Mouse (Mus musculus): Measurements from ENCODE around the gene Camkmt.

Camkmt gene

DNA sequence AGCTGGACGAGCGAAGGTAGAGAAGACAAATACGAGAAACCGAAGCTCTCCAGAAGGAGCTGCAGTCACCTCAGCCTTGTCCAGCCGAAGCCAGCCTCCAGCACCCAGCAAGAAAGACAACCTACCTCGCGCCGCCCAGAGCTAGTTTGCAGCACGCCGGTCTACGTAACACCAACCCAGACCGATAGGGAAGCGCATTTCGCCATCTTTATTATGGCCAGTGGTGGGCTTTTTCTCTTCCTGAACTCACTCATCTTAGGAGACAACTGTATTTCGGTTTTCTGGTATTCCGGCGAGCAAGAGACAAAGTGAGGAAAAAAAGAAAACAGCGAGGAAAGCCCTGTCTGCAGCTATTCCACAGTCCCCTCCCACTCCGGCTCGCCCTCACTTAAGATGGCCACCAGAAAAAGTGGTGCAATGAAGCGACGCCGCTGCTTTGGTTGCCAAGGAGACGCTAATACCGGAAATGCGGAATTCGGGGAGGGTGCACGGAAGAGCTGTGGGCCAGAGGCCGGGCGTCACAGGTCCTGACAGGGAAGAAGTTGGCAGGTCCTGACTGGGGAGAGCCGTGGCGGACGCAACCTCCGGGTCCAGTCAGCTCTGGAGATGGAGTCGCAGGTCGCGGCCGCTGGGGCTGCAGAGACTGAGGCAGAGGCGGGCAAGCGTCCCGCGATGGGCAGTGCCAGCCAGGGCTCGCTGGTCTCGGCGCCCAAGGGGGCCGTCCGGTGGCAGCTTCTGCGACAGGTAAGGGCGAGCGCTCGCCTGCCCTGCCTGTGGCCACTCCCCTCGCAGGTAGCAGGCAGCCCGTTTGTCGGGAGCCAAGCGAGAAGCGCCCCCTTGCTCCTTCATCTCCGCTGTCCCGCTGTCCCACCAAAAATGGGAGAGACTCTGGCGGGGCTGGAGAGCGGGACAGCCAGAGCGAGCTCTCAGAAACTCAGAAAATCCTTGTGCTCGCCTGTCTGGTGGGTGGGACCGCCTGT, at the start of gene Camkmt, which contains the start of gene Prepl:
TSS of gene Camkmt (plus strand) at position 433 of the 980 bp plus-strand sequence.
TSS of gene Prepl (minus strand) at position 122 of the 980 bp plus-strand sequence.
- DNase-seq (ENCODE audit: low read depth): peak; percentile 96

DNA sequence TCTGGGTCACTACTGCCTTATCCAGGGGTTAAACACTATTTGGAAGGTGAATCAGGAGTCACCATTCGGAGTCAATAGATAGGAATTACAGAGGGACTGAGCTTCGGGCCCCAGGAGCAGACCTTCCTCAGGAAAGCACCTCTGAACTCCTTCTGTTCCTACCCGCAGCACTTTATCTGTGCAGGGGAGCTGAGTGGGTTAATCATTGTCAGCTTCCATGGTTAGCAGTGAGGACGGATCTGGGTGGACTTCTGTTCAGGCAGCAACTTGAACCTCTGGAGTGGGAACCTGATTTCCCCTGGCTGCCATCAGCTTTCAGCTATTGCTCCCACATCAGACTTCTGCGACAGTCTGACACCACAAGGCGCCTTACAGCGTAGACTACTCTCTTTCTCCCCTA, 49.4 kb upstream of the Camkmt start:
- no peak for DNase-seq (ENCODE audit: low read depth)

DNA sequence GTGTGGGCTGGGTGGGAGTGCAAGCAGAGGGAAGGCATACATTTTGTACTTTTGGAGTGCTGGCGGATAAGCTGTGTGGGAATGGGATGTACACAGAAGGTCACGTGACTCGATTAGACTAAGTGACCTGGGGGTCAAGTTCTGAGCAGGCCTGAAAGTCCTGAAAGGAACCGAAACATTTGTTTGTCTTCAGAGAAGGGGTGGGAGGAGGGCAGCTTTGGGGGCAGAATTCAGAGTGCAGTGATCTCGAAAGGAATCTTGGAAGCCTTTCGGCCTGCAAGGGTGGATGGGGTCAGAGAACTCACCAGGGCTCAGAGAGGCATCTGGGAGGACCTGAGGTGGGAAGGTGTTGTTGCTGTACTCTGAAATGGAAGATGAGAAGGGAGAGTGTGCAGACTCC, 47.9 kb upstream of the Camkmt start:
- DNase-seq (ENCODE audit: low read depth): no peak

DNA sequence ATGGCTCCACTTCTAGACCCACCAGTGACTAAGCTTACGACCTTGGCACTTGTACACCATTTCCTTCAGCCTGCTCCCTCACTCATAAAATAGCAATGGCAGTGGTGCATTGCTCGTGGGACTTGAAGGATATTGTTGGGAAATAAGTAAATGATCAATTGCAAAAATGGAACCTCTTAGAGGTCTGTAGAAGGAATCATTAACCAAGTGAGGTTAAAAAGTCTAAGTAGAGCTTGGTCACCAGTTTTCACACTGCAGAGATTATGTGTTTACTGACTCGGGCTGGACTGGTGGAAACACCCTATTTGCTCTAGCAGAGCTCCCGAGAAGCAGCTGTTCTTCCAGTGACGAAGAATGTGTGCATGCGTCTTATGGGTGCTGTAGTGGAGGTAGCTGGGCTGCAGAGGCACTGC, 46.9 kb upstream of the Camkmt start:
- no peak for DNase-seq (ENCODE audit: low read depth)

DNA sequence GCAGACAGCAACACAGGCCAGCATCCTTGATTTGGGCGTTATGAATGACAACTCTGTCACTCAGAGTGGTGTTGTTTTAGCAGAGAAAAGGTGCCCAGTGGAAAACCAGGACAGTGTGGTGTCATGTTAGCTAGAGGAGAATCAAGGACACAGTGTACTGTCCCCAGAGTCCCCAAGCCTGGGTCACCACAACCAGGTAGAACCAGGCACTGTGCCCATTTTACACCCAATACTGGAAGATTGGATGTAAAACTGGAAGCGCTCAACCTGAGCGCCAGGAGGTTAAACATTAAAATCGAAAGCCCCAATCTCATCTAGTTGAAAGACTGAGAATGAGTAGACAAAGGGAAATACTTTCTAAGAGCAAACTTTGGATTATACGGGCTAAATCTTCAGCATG, 45.9 kb upstream of the Camkmt start:
- no peak for DNase-seq (ENCODE audit: low read depth)

DNA sequence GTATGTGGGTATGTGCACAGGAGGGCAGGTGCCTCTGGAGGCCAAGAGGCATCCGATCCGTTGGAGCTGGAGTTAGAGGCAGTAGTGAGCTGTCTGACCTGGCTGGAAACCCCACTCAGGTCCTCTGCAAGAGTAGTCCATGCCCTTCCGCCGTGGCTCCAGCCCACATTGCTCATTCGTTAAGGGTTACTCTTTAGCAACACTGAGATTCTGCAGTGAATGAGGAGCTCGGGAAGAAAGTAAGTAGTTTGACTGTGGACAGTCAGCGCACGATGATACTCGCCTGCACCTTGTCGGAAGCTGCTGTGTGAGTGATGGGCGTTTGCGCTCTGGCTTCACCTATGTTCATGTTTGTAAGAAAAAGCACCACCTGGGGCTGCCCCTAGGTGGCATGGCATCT, 45.2 kb upstream of the Camkmt start:
- no peak for DNase-seq (ENCODE audit: low read depth)

DNA sequence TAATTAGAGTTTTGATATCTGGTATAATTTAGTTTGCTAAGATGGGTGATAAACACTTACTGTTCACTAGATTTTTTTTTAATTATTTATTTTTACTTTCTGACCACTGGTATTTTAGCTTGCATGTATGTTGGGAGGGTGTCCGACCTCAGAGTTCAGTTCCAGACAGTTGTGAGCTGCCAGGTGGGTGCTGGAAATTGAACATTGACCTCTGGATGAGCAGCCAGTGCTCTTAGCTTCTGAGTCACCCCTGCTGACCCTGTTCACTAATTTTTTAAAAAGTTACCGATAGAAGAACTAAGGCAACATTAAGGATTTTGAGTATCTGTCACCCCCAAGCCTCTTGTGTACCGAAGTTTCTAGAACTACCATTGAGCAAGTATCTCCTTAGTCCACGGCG, 42.0 kb upstream of the Camkmt start:
- DNase-seq (ENCODE audit: low read depth): no peak

DNA sequence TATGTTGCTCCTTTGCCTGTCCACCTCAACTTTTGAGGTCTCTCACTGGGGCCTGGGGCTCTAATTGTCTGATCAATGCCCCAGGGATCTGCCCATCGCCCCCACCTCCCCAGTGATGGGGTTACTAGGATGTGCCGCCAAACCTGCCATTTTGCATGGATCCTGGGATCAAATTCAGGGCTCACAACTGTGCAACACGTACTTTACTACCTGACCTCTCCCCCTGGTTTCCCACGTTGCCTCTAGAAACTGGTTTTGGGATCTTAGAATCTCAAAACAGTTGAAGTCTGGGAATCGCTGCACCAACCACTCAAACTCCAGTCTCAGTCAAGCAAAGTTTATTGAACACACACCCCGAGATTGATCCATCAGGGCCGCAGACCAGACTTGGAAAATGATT, 32.1 kb upstream of the Camkmt start:
- no peak for DNase-seq (ENCODE audit: low read depth)

DNA sequence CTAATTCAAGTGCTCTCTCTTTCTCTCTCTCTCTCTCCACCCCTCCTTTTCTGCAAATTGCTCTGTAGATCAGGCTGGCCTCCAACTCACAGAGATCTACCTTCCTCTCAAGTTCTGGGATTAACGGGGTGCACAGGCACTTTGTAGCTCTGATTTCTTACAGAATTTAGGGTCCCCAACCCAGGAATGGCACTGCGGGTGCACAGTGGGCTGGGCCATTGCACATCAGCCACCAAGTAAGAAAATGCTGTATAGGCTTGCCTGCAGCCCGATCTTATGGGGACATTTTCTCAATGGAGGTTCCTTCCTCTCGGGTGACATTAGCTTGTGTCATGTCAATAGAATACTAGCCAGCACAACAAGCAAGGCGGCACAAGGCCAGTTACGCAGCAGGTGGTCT, 31.2 kb upstream of the Camkmt start:
- DNase-seq (ENCODE audit: low read depth): no peak

DNA sequence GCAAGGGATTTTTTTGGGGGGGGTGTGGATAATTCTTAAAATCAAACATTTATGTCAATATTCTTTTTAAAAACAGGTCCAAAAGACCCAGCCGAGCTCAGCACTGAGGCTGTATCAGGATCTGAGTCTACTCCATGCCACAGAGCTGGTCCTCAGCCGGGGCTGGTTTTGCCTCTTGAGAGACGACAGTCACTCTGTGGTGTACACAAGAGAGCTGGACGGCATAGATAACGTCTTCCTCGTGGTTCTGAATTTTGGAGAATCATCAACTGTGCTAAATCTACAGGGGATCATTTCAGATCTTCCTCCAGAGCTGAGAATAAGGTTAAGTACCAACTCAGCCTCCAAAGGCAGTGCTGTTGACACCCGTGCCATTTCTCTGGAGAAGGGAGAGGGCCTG, 26.8 kb upstream of the Camkmt start:
- DNase-seq (ENCODE audit: low read depth): peak; percentile 22

DNA sequence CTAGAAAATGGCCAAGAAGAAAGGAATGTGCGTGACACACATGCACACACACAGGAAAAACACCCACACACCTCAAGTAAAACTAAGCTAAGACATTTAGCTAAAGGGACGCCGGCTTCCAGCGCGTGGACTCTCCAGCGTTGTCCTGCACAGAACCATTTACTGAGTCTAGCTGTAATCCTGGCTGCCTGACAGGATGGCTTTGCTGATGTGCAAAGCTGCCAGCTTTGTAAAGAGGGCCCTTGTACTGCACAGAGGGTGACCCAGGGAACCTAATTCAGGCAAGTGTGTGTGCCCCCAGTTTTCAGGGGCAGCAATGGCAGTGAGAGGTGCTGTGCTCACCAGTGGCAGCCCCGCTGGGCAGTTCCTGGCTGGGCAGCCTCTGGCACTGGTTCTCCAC, 23.0 kb upstream of the Camkmt start:
- no peak for DNase-seq (ENCODE audit: low read depth)

DNA sequence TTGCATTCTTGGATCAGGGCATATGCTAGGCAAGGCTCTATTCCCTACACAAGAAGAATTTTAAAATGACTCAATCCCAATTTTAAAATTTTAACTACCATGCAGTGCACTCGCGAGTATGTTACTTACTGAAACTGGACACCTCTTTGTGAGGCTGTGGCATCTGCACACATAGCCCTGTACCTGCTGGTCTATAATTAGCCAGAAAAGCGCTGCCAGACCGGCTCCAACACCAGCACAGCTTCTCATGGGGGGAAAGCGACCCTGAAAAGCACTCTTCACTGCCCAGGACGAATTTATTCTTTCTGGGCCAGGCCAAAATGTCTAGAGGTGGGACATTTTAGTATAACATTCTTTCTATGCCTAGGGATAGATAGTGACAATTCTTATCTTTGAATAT, 19.7 kb upstream of the Camkmt start:
- no peak for DNase-seq (ENCODE audit: low read depth)

DNA sequence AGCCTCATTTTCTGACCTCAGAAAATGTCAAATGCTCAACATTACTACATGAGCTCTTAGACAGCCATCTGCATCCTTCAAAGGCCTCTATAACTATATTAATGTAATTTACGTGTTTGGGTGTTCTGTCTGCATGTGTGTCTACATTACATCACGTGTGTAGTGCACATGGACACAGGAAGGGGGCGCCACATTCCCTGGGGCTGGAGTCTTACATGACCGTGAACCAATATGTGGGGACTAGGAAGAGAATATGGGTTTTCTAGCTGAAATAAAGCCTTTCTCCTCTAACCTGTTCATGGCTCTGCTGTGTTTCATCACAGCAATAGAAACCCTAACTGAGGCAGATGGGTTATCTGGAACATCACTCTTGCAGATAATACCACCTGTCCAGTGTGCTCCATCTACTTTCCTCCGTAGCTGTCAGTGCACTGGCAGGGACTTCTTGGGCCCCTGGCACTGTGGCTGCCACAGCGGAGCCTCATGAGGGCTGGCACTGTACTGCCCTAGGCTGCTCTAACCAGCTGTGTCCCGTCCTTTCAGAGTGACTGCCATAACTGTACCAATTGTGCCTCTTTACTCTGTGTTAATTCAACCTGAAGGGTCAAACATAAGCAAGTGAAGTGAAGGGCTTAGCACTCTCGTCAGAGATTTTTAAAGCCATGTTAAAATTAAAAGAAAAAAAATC, 19.1 kb upstream of the Camkmt start:
- DNase-seq (ENCODE audit: low read depth): no peak

DNA sequence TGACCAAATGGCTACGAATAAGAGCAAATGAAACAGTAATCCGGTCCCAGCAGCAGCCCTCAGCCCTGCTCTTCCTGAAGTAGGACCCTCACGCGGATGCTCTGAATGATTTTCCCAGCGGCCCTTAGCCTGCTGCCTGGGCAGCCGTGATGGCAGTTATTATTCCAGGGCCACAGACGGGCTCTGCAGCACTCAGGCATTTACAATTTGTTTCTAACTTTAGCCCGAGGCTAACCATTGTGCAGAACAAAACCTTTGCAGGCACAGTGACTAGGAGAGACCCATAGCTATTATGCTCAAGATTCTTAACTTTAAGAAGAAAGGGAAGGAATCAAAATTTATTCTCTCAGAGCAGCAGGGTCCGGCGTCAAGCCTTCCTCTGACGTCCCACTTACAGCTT, 18.0 kb upstream of the Camkmt start:
- no peak for DNase-seq (ENCODE audit: low read depth)

DNA sequence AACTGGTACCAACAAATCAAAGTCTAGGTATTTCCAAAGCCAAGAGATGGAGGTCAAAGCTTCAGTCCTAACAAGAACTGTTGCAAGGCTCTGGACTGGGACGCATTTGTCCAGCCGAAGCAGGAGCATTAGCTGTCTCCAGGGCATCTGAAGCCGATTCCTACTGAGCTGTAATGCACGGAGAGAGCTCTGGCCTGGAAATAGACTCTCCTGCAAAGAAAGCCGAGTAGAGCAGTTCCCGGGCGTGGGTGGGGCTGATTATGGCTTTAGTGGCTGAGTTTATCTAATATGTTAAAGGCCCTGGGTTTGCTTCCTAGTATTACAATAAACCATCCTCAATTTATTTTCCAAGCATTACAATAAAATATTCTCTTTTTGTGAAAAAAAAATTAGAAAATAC, 17.1 kb upstream of the Camkmt start:
- DNase-seq (ENCODE audit: low read depth): no peak

DNA sequence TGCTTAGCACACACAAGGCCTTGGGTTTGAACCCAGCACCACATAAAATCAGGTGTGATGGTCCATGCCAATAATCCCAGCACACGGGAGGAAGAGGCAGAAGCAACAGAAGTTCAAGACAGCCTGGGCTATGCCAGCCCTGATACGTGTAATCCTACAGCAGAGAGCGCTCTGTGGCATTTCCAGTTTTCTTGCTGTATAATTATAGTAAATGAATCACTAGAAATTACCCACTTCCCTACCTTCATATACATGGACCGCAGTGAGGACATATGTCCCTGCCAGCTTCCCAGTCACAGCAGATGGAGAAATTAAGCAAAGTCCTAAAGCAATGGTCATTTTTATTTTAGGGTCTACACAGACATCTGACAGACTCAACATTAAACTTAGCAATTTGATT, 16.3 kb upstream of the Camkmt start:
- DNase-seq (ENCODE audit: low read depth): no peak

DNA sequence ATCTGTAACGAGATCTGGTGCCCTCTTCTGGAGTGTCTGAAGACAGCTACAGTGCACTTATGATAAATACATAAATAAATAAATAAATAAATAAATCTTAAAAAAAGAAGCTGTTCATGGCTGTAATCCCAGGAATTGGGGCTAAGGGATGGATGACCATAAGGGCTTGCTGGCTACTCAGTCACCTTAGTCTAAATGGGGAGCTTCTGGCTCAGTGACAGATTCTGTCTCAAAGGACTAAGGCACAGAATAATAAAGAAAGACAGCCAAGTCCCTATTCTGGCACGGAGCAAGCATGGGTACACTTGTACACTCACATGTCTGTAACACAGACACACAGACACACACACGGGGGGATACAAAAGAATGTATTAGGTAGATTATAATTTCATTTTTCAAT, 11.1 kb upstream of the Camkmt start:
- DNase-seq (ENCODE audit: low read depth): no peak

DNA sequence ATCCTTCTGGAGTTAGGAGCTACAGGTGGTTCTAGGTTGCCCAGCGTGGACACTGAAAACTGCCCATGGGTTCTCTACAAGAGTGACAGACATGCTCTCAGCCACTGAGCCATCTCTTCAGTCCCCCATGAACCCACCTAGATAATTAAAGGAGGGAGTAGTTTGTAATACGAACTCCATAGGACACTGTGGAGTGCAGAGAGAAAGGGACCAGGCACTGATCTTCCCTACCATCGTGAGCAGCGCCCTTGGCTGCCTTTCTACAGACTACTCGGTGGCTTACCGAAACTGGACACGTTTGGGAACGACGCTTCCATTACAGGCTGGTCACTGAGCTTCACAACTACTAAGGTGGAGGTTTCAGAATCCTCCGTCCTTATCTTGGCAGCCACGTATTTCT, 9.6 kb upstream of the Camkmt start:
- DNase-seq (ENCODE audit: low read depth): no peak

DNA sequence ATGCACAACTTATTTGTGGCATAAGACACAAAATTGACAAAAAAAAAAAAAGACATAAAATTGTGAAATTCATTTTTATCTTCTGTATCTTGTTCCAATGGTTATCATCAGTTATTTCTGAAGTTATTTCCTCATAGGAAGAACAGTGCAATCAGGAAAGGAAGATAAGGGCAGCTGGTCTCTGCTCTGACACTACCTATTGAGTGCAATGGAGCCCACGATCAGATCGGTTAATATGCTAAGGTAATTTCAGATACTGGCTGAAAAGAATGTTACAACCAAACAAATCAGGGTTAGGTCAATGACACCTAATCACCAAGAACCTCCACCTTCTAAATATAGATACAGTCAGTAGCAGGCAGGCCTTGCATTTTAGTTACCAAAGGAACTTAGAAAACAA, 5.0 kb upstream of the Camkmt start:
- no peak for DNase-seq (ENCODE audit: low read depth)

DNA sequence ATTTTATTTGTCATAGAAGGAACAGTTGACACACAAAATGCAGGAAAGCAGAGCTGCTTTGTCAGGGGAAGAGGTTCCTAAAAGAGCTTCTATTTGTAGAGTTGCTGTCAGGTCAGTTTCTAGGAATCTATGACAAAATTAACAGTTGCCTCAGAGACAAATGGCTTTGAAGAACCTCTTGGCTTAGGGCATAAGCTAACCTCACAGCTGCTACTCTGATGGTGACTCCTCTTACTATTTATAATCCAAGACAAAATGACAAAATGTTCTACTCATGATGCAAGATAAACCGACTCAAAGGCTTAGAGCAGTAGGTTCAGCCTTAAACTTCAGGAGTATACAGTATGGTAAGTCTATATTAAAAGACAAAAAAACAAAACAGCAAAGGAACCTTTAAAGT, 3.9 kb upstream of the Camkmt start:
- no peak for DNase-seq (ENCODE audit: low read depth)

DNA sequence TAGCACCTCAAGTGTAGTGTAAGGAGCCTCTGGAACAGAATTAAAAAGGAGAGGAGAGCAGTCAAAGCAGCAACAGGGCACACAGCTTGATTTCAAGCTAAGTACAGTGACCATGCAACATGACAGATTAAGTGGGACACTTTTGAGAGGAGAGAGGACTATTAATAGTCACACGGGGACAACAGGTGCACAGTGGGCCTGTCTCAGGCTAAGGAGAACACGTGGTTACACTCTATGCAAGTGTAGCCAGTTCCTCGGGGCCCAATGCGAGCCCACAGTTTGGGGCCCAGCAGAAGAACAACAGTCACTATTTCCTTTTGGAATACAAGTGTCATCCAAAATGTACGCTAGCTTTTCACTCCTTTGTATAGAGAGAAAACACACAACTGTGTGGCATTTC, 2.8 kb upstream of the Camkmt start:
- DNase-seq (ENCODE audit: low read depth): no peak

DNA sequence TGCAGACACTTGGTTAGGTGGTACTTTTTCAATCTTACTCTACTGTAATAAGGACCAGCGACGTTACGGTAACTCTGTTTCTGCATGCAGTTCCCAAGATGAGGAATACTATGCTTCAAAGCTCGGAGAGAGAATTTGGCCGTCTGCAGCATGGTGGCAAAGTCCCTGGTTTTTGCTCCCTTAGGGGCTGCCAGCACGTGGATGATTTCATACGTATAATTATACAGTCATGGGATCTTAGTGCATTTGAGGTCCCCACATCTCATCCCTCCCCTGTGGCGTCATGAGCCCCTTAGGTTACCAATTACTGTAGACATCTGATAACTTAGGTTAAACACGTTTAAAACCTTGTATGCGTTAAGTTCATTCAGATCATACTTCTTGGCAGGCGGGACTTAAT, 2.0 kb upstream of the Camkmt start:
- DNase-seq (ENCODE audit: low read depth): no peak

DNA sequence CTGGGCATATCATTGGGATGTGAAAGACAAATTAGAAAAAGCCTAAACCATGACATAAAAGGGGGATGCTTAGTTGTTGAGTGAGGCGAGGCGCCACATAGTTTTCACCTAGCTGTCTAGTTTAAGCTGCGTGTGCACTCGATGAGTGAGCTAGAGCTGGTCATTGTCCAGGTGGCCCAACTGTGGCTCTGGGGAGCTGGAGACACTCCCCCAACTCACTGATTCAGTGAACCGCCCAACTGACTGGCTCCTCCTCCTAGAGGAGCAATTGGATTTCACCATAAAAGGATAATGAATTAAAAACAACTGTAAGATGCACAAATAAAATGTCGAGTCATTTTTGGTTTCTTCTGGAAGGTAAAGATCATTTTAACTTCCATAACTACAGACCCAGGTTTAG, 1.3 kb upstream of the Camkmt start:
- DNase-seq (ENCODE audit: low read depth): no peak
